Mouse (Mus musculus): ENCODE results near the gene Mphosph9. TPM values are rescaled to one million over a fixed set of nuclear protein-coding genes. Genes with fewer than 3 reads are reported as not detected.

Mphosph9 gene
- polyA plus RNA-seq, 1 experiment = 7.1 TPM

- 92% methylated on average over 13 of the region's 13 CpGs for WGBS
These were observed 75.0 kb downstream of the Mphosph9 start for GRCm38 (mm10) chr5:124252580-124253320.

GRCm38 (mm10) chr5:124251070-124251469 is 76.7 kb downstream of the Mphosph9 start:
- Histone ChIP-seq H3K4me3 (replicated peaks; ENCODE audit: control insufficient read depth, low read depth, low read length) (no peak overlapping the region), H3K27ac (ENCODE audit: control insufficient read depth, insufficient read depth, low read depth, low read length, poor library complexity) (no peak overlapping the region), H3K4me1 (ENCODE audit: control insufficient read depth, insufficient read depth, low read length) (peaks cover 2% of the 10 kb centered on the region; the same call in 1 of the 2 replicates)
- 61% methylated on average over 5 of the region's 5 CpGs for WGBS
- TF ChIP-seq CTCF (IDR thresholded peaks at IDR 0.05; ENCODE audit: control insufficient read depth, insufficient read depth, low read length) = no peak

More at GRCm38 (mm10) chr5:124252580-124253320, 75.0 kb downstream of the Mphosph9 start:
- TF ChIP-seq CTCF (IDR thresholded peaks at IDR 0.05; ENCODE audit: control insufficient read depth, insufficient read depth, low read length) = no peak
- no peak for TF ChIP-seq POLR2A (IDR thresholded peaks at IDR 0.05; ENCODE audit: borderline replicate concordance, control insufficient read depth, low read depth, low read length)
- Histone ChIP-seq H3K4me1 (ENCODE audit: control insufficient read depth, insufficient read depth, low read length) (peaks cover 2% of the 10 kb centered on the region; the same call in 1 of the 2 replicates), H3K27ac (ENCODE audit: control insufficient read depth, insufficient read depth, low read depth, low read length, poor library complexity) (no peak overlapping the region), H3K4me3 (replicated peaks; ENCODE audit: control insufficient read depth, low read depth, low read length) (no peak overlapping the region)

GRCm38 (mm10) chr5:124249614-124250591 is 77.9 kb downstream of the Mphosph9 start, which contains the start of gene Pitpnm2:
TSS of gene Pitpnm2 (minus strand) at chr5:124249760.
- Histone ChIP-seq H3K4me1 (ENCODE audit: control insufficient read depth, insufficient read depth, low read length) (peaks cover 2% of the 10 kb centered on the region; the same call in 1 of the 2 replicates), H3K4me3 (replicated peaks; ENCODE audit: control insufficient read depth, low read depth, low read length) (peak within 1 kb of the TSS; percentile 51), H3K27ac (ENCODE audit: control insufficient read depth, insufficient read depth, low read depth, low read length, poor library complexity) (peak within 1 kb of the TSS; percentile 34; the same call in 1 of the 2 replicates)
- TF ChIP-seq CTCF (IDR thresholded peaks at IDR 0.05; ENCODE audit: control insufficient read depth, insufficient read depth, low read length) (no peak), POLR2A (IDR thresholded peaks at IDR 0.05; ENCODE audit: borderline replicate concordance, control insufficient read depth, low read depth, low read length) (no peak)
- 8% methylated on average over 90 of the region's 90 CpGs for WGBS

- H3K27ac ChIP-seq (ENCODE audit: control insufficient read depth, insufficient read depth, low read depth, low read length, poor library complexity) = peak overlapping the region; percentile 34; the same call in 1 of the 2 replicates
- H3K4me3 ChIP-seq (replicated peaks; ENCODE audit: control insufficient read depth, low read depth, low read length) = peak overlapping the region; percentile 51
- TF ChIP-seq POLR2A (IDR thresholded peaks at IDR 0.05; ENCODE audit: borderline replicate concordance, control insufficient read depth, low read depth, low read length) = no peak
- TF ChIP-seq CTCF (IDR thresholded peaks at IDR 0.05; ENCODE audit: control insufficient read depth, insufficient read depth, low read length) = no peak
- H3K4me1 ChIP-seq (ENCODE audit: control insufficient read depth, insufficient read depth, low read length) = peaks cover 2% of the 10 kb centered on the region; the same call in 1 of the 2 replicates
- 8% methylated on average over 77 of the region's 77 CpGs for WGBS
These were observed 78.7 kb downstream of the Mphosph9 start for GRCm38 (mm10) chr5:124248845-124249613.

GRCm38 (mm10) chr5:124247986-124248626 is 79.7 kb downstream of the Mphosph9 start:
- no peak for TF ChIP-seq POLR2A (IDR thresholded peaks at IDR 0.05; ENCODE audit: borderline replicate concordance, control insufficient read depth, low read depth, low read length)
- no peak for TF ChIP-seq CTCF (IDR thresholded peaks at IDR 0.05; ENCODE audit: control insufficient read depth, insufficient read depth, low read length)
- WGBS = 54% methylated on average over 9 of the region's 9 CpGs
- Histone ChIP-seq H3K4me1 (ENCODE audit: control insufficient read depth, insufficient read depth, low read length) (peaks cover 2% of the 10 kb centered on the region; the same call in 1 of the 2 replicates), H3K4me3 (replicated peaks; ENCODE audit: control insufficient read depth, low read depth, low read length) (no peak overlapping the region), H3K27ac (ENCODE audit: control insufficient read depth, insufficient read depth, low read depth, low read length, poor library complexity) (no peak overlapping the region)

GRCm38 (mm10) chr5:124247296-124247695 is 80.5 kb downstream of the Mphosph9 start:
- Histone ChIP-seq H3K4me3 (replicated peaks; ENCODE audit: control insufficient read depth, low read depth, low read length) (no peak overlapping the region), H3K27ac (ENCODE audit: control insufficient read depth, insufficient read depth, low read depth, low read length, poor library complexity) (no peak overlapping the region), H3K4me1 (ENCODE audit: control insufficient read depth, insufficient read depth, low read length) (peaks cover 2% of the 10 kb centered on the region; the same call in 1 of the 2 replicates)
- WGBS = 72% methylated on average over 7 of the region's 7 CpGs
- TF ChIP-seq POLR2A (IDR thresholded peaks at IDR 0.05; ENCODE audit: borderline replicate concordance, control insufficient read depth, low read depth, low read length) (no peak), CTCF (IDR thresholded peaks at IDR 0.05; ENCODE audit: control insufficient read depth, insufficient read depth, low read length) (no peak)

GRCm38 (mm10) chr5:124244885-124245284 is 82.9 kb downstream of the Mphosph9 start:
- Histone ChIP-seq H3K4me3 (replicated peaks; ENCODE audit: control insufficient read depth, low read depth, low read length) (no peak overlapping the region), H3K4me1 (ENCODE audit: control insufficient read depth, insufficient read depth, low read length) (peaks cover 2% of the 10 kb centered on the region; the same call in 1 of the 2 replicates), H3K27ac (ENCODE audit: control insufficient read depth, insufficient read depth, low read depth, low read length, poor library complexity) (no peak overlapping the region)
- TF ChIP-seq CTCF (IDR thresholded peaks at IDR 0.05; ENCODE audit: control insufficient read depth, insufficient read depth, low read length) = no peak
- no peak for TF ChIP-seq POLR2A (IDR thresholded peaks at IDR 0.05; ENCODE audit: borderline replicate concordance, control insufficient read depth, low read depth, low read length)
- WGBS = 86% methylated on average over 7 of the region's 7 CpGs

All from bone marrow, adult 2 months (tissue).